Mouse (Mus musculus) CD4-positive helper T cell, adult 2 months (primary cell): ENCODE measurements at regions not wholly inside any gene's neighbourhood (a gene's known extent, or its start where the extent isn't known, plus 50 kb on each side); places are given as distances from the start of the nearest gene placed in this dataset.
"Not testable (repeated sequence)": the region's sequence is repeated elsewhere in the genome, so short reads cannot be mapped to it uniquely, and the experiment has no call there.

ENCODE experiments used
- DNase-seq: peaks from one replicate; pipeline ENCODE4 v3.0.0-alpha.2; 2012; ENCODE audit warnings: low read depth, missing footprints, low spot score

DNA sequence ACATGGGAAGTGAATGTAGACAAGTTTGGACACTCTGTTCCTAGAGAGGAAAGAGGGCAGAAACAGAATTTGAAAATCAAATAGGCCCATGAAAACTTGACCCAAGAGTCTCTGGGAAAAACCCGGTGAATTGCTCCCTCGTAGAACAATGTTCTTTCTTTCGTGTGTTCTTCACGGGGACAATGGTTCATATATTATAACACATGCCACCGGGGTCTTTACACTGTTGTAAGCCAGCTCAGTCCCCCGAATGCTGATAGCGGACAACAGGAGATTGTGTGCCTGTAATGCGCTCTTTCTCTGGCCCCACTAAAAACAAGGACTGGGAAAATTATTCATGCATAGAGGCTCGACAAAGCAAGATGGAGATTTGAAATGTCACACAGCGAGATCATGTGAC is 225.4 kb upstream of the Irx4 start:
- DNase-seq: no peak

DNA sequence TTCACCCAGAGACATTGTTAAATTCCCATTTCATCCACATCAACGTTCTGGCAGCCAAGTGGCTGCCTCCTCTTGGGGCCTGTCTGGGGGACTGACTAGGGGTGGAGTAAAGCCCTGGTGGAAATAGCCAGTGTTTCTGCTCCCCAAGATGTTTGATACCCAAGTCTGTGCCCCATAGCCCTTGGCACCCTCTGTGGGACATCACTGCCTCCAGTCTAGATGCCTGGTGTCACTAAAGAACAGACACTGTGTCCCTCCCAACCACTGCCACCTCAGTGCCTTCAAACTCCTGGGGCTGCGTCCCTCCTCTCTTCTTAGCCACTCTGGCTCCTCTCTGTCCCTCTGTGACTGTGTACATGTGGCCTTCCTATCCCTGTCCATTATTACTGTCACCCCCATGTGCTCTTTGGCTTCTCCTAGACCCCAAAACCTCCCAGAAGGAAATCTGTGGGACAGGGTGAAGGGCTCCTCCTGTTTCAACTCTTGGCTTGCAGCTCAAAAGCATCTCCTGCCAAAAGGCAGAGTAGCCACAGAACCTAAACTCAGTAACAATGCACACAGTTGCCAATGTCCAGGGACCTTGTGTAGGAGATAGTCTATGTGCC is 224.8 kb upstream of the Irx4 start:
- DNase-seq: no peak

DNA sequence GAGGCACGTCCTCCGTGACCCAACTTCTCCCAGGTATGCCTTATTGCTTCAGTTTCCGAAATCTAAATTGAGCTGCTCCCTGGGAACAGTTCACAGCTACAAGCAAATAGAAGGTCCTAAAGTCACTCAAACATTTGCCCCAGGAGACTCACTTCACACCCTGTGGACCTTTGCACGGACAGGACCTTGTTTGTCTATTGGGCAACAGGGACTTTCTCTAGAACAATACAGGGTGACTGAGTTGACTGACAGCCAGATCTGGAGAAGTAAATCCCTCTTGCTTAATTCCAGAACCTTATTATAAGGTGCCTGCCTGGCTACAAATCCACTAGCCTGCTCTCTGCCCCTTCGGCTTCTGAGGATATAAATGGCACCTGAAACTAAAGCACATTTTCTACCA is 220.5 kb upstream of the Irx4 start:
- no peak for DNase-seq

DNA sequence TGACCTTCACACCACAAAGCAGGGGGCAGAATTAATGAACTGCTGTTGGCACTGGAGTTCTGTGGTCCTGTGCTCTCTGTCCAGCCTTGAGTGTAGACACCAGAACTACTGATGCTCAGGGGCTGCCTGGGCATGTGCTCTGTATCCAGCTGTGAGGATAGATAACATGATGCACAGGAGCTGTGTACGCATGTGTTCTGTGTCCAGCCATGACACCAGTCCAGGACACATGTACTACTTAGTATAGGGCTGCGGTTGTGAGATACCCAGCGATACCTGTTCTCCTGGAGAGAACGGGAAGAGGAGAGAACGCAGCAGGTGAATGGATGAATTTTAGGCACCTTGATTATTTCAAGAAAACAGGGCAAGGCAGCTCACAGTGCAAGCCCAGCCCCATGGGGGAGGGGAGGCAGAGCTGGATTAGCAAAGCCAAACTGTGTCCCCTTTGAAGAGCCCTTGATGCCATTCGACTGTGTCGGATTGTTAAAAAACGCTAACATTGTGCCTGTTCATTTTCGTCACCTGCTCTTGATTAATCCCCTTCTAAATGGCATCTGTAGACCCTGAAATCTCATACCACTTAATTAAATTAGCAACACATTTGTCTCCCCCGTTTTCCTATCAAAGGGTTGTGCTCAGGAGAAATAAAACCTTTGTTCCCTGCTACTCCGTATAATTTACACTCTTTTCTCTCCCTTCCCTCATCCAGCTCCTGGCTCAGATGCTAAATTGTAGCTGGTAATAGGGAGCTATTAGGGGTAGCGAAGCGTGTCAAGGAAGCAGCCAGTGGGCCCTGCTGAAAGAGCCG is 218.8 kb upstream of the Irx4 start:
- no peak for DNase-seq

DNA sequence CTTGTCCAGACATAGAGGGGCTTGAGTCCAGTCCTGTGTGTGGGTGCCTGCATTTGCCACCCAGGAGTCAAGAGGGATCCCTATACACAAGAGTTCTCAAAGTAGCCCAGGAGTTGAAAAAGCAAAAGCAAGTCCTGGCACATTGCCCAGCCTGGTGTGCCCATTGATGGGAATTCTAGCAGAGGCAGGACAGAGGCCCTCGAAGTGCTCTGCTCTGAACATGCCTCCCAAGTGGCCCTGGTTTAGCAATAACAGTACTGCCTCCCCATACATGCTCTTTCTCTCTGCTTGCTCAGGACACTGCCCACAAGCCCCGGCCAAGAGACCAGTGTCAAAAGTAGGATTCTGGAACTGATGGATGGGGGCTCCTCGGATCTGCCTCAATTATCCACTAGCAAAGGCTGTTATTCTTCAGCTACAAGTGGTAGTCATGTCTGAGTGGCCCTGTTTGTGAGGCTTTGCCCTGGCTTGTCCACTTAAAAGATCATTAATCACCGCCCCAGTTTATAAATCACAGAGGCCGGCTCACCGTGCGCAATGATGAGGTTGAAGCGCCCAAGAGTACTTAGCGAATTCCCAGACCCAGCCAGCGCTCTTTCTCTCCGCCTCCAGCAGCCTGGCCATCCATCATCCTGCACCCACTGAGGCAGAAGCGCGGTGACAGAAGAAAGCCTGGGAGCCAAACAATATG is 190.3 kb upstream of the Irx4 start:
- no peak for DNase-seq

DNA sequence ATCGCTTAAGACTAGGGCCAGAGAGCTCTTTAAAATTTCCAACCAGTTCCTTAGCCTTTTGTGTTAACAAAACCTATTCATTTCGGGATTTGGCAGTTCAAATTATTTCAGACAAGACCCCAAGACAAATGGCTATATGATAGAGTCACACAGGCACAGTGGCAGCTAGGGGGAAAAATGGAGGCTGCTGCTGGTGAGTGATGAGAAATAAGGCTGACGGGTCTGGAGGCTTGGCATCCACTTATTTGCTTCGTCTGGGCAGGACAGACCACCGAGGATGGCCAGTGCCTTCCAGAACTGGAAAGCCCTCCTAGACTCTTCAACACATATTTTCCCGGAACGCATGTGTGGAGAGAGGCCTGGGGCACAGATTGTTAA is 189.8 kb upstream of the Irx4 start:
- no peak for DNase-seq

DNA sequence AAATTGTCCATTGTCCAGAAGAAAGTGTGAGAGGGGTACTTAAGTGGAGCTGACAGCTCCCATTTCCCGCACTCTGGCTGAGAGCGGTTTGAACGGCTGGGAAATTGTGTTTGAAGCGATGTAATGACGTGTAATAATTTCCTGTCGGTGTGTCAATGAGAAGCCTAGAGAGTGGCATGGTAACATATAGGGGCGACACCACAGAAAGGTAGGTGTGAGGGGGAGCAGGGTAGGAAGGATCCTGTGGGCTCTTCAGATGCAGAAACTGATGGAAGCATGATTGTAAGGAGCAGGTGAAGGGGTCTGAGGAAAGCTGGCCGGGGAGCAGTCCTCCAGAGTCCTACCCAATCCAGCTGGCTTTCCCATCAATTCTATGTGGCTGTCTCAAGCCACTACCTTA is 189.2 kb upstream of the Irx4 start:
- no peak for DNase-seq

DNA sequence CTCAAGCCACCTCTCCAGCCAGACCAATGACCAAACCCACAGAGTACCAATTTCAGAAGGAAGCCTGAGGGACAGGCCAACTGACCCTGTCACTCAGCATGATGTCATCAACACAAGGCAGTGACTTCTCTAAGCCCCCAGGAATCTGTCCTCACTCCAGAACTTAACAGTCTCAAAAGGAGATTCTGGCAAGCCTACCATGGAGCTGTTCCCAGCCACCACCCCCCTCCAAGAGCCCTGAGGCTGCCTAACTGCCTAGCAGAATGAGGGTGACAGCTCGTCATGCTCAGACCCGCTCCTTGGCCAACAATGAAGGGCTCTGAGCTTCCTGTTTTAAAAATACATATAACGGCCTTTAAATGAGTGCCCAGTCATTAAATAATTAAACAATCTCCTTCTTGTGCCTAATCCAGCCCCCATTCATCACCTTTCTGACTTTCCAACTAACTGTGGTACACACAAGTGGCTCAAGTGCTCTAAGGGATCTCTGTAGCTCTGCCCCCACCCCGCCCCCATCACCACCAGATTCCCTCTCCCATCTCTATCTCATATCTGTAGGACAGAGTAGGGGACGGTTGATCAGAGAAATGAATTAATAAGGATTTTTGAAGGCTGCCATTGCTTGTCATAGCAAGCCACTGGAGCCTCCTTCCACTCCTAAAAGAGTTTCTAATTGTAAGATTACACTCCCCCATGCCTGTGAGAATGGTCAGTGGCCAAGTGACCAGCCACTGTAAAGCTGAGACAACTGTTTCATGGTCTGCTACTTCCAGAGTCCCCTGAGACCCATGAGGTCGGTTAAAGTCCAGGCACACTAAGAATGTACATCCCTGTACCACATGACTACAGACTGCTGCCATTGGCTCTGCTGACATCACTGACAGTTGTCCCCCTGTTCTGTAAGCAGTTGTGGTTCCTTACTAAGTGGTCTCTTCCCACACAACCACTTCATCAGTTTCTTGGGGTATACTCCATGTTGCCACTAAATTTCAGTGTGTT is 188.1 kb upstream of the Irx4 start:
- DNase-seq: no peak

DNA sequence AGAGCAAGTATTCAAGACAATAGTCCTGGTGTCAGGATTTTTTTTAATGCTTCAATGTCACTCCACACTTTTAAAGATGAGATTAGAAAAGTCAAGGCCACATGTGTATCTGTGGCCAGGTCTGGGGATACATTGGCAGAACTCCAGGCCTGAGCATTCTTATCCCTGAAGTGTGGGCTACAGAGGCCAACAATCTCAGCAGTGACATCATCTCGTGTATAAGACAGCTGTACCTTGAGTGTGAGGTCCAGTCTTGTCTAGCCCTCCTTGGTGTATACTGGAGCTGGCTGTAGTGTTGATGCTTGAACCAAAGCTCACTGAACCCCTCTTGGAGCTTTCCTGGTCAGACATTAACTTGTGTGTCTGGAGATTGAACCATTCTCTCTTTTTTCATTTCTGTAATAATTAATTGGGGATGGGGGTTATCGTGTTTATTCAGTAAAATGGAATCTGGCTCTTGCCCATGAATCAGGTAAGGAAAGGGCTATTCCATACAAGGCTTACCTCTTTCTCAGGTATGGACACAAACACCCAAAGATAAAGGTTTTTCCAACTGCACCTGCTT is 182.3 kb upstream of the Irx4 start:
- no peak for DNase-seq

DNA sequence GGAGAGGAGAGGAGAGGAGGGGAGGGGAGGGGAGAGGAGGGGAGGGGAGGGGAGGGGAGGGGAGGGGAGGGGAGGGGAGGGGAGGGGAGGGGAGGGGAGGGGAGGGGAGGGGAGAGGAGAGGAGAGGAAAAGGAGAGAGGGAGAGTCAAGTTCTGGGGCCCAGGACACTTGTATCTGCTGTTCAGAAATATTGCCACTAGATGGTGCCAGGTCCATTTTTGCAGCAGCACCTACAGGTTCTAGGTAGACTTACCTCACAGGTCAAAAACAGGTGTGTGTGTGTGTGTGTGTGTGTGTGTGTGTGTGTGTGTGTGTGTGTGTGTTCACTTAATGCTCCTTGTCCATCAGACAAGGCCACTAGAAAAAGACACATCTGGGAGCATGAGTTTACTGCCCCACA is 172.5 kb upstream of the Irx4 start:
- DNase-seq: not testable (repeated sequence)

DNA sequence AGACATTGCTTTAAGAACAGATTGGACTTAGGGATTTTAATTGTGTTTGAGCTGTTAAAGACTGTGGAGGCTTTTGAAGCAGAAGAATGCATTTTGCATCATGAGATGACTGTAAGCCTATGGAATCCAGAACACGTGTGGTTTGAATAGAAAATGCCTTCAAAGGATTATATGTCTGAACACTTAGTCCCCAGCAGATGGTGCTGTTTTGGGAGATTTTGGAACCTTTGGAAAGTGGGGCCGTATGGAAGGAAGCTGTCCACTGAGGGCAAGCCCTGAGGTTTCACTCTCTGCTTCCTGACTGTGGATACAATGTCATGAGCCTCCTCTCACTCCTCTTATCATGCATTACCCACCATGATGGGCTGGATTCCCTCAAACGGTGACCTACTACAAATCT is 168.4 kb upstream of the Irx4 start:
- DNase-seq: no peak

DNA sequence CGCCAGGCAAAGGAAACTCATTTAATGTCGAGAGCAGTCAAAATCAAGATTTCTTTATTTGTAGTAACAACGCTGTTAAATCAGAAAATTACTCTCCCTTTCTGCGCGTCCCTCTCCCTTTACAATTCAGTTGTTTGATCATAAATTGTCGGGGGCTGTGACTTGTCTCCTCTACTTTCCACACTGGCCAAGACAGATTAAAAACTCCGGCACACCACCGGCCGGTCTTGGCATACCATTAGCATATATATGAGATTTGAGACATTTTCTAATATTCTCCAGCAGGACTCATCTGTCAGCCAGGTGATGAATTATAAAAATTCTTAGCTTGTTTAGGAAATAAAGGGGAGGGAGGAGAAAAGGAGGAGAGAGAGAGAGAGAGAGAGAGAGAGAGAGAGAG is 162.8 kb upstream of the Irx4 start:
- DNase-seq: no peak

DNA sequence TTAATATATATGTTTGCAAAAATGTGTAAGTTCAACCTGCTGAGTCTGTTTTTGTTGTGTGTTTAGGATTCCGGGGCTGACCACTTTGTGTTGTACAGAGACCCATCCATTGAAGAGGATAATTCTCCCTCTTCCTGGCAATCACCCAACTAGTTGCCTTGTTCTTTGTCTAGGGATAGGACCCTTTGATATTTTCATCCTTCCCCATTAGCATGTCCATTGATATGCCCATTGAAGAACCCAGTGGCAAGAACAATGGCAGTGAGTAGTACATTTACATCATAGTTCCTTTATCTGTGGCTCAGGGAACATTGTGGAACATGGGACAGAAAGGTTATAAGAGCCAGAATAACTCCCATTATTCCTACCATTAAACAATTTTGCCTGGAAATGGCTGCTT is 160.9 kb upstream of the Irx4 start:
- no peak for DNase-seq

DNA sequence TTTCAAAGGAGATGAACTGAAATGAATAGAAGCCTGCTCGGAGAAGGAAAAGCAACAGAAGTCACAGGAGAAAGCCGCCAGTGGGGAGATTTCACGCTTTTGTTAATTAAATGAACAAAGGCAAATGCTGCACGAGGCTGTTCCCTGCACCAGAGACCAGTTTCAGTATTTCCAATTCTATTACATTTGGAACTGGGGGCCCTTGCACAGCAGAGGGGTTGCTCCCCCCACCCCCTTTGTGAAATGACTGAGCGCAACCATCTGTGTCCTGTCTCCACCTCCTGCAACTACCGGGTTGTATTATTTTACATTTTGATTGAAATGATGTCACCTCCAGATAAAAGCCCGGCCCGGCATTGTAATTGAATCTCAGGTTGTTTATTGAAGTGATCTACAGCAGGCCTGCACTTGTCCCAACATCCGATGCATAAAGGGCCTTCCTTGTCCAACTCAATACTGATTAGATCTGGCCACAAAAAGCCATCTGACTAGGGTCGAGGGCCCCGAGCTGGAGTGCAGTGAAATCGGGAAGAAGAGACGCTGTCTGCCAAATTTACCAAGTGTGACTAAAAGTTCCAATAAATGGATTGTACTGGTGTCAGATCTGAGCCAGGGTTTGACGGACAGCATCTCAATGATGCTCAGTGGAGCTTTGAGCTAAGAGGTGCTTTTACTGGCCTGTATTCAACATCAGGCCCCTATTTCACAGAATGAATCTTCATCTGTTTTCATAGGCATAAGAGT is 152.9 kb upstream of the Irx4 start:
- DNase-seq: no peak

DNA sequence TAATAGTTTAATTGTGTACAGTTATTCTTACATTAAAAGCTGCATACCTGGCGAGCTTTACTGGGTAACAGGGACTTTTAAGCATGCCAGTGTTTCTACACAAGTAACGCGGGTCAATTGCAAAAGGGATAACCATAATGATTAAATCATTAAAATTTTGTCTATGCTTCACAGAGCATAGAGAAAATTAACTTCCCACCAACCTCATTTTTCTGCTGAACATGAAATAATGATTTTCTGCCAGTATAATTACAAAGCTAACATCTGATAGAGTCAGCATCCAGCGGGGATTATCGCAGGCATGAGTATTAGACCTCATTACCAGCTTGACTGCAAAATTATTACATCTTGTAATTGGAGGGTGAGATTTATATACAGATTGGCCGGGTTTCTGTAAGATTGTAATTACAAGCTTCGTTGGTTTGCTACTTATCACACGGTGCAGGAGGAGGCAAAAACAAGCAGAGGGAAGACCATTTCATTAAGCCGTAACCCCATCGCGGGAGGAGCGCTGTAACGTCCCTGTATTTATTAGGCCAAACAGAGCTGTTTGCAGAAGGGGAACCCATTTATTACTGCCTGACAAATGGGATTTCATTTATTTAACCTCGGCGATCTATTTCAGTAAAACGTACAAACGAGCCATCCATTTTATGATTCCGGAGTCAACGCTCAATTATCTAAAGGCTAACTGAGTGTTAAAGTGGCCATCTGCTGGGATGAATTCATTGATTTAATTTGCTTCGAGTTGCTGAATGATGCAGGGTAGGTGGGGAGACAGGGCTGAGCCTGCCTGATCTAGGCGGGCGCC is 143.3 kb upstream of the Irx4 start:
- DNase-seq: no peak

DNA sequence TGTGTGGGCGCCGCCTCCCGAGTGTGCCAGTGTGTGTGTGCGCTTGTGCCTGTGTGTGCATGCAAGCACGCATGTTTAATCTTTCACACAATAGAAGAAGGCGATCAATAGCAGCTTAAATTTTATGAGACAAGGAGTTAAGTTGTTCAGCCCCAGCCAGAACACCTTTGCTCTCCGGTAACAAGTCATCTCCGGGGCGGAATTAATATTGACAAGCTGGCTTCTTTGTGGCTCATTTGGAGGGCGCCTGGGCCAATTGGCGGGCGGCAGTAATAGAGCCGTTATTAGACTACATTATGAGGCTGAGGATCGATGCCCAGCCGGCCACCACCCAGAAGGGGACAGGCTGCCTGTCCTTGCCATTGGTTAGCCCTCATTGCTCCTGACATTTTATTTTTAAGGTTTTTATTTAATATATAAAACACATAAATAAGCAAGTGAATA is 142.6 kb upstream of the Irx4 start:
- DNase-seq: no peak

DNA sequence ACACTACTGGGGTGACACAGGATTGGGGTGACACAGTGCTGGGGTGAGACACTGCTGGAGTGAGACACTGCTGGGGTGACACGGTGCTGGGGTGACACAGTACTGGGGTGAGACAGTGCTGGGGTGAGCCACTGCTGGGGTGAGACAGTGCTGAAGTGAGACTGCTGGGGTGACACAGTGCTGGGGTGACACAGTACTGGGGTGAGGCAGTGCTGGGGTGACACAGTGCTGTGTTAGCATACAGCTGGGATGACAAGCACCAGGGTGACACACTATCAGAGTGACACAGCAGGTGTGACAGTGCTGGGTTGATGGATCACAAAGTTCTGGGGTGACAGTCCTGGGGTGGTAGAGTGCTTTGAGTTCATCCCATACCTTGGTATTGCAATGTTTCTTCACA is 137.3 kb upstream of the Irx4 start:
- no peak for DNase-seq

DNA sequence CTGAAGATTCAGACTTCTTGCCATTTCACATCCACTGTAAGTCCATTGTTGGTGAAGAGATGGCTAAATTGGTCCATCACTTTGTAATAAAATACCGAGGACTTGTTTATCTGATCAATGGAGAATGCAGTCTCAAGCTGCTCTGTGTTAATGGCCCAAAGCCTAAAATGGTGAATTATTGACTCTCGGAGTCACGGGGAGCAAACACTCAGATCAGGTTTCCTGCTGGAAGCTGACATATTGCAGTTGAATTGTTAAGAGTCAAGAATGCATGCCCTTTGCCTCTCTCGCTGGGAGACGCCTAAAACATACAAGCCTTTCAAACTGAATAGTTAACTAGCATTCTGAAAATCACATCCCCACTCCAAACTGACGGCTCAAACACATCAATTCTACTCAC is 129.0 kb upstream of the Irx4 start:
- no peak for DNase-seq

DNA sequence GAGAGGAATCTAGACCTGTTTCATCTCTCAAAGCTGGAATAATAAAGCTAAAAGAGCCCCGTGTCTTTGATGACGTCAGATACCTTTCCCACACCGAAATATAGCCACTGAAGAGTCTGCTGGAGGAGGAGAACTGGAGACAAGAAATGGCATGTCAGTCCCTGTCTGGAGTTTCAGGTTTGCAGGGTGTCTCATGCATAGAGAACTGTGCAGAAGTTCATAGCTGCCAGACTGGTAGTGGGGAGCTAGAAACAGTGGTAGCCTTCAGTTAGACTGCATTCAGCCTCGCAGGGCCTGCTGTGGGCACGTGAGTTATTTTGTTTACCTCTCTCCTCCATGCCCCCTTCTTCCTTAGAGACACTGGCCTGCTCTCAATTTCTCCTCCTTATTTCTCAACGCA is 127.5 kb upstream of the Irx4 start:
- DNase-seq: no peak

DNA sequence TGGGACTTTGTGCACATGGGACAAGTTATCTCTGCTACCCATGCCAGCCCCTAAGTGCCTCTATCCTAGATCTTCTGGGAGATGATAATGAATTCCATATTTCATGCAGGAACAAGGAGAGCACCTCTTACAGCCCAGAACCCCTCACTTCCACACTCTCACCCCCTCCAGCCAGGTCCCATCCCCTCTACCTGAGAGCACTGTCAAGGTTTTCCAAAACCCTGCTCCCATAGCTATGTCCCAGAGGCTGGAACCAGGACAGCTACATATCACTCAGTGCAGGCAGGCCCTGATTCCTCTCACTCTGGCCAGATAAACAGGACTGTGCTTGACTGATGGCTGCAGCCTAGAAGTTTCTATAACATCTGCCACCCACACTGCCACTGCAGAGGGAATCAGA is 125.3 kb upstream of the Irx4 start:
- DNase-seq: no peak
